Mouse (Mus musculus) gastrocnemius, postnatal 36 days (tissue): Measurements from ENCODE around the gene Olfr1002. TPM values are rescaled to one million over a fixed set of nuclear protein-coding genes. Genes with fewer than 3 reads are reported as not detected.
"Not testable (repeated sequence)": the region's sequence is repeated elsewhere in the genome, so short reads cannot be mapped to it uniquely, and the experiment has no call there.

Experiments
- DNase-seq, 2 experiments: peaks; one replicate each; pipeline ENCODE4 v3.0.0; 2022
- intact Hi-C: fragments of 180-260 bp; cut with DNase I; formaldehyde crosslinking; loops from one replicate; pipeline ENCODE4 v1.15.1; 2025
- long read RNA-seq, 2 experiments: library from polyadenylated mRNA; stranded (forward); transcript quantifications; one replicate each; pipeline ENCODE4 v2.0.0; 2021
- total RNA-seq, 2 experiments: library from RNA; stranded (reverse); gene quantifications; 2 replicates each; pipeline ENCODE4 v1.2.3; 2021

The Olfr1002 gene
- not detected for total RNA-seq
- long read RNA-seq, experiment 1: 0 reads
- long read RNA-seq, experiment 2: 0 reads

DNA sequence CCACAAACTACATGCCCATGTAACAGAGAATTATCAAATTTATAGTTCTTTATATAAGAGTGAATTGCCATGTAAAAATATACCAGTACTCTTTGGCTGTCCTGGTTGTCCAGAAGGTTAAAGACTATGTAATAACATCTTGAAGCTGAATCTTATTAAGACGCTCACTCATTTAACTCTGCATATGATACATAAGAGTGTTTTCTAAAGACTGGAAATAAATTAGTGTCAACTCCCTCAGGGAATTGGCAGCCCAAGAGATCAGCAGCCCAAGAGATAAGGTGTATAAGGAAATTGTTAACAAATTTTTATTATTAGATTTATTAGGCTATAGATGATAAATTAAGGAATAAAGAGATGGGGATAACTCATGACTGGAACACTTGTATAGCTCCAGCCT lies at the start of gene Olfr1002:
Gene Olfr1002 (minus strand): TSS at position 101 of the 400 bp plus-strand sequence.
- intact Hi-C loops: no loop called here
- DNase-seq: no peak

DNA sequence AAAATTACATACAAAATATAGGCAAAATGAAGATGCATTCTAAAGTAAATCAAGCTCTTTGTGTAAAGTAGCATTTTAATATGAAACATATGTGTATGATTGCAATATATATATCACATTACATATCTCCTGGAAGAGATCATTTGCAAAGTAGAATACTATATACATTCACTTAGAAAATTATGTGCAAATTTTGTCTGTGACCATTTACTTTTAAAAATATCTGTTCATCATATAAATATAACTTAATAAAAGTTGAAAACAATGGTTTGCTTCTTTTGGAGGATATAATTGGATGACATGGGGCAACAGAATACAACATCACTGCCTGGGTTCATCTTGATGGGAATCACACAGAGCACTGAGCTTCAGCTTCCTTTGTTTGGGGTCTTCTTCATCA lies 38.6 kb upstream of the Olfr1002 start, which contains the start of gene Olfr1008:
Gene Olfr1008 (plus strand): TSS at position 301 of the 400 bp plus-strand sequence.
- DNase-seq: no peak
- intact Hi-C loops: no loop called here

GRCm38 (mm10) chr2:85678667-85679066 lies 28.2 kb upstream of the Olfr1002 start, which contains the start of gene Olfr1006:
Olfr1006 (minus strand) TSS chr2:85678767.
- no peak for DNase-seq
- intact Hi-C loops: no loop called here

- DNase-seq, intact Hi-C loops: not testable (repeated sequence)
These were observed 13.9 kb upstream of the Olfr1002 start, which contains the start of gene Olfr154 for GRCm38 (mm10) chr2:85664355-85664754. Olfr154 (minus strand) TSS chr2:85664455.

DNA sequence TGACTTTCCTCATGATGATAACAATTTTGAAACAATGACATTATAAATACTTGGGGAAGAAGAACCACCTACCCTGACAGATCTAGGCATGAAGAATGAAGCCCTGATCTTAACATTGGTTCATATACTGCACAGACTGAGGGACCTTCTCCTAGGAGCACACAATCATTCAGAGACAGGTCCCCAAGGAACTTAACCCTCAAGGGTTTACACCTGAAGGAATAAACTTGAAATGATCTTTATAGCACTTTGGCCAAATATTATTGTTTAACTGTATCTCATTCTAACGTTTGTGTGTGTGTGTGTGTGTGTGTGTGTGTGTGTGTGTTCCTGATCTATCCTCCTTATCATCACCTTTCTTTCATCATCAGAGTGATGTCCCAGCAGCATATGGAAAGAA lies 38.7 kb downstream of the Olfr1002 start, which contains the start of gene Olfr1000:
Gene Olfr1000 (minus strand): TSS at position 101 of the 400 bp plus-strand sequence.
- intact Hi-C loops: no loop called here
- no peak for DNase-seq

Other genes with a start within 250 kb of the Olfr1002 start
- gene Olfr992, start 241.2 kb downstream of the Olfr1002 start, total RNA-seq: not detected
- not detected for gene Olfr993, start 235.8 kb downstream of the Olfr1002 start, total RNA-seq
- not detected for gene Olfr994, start 214.3 kb downstream of the Olfr1002 start, total RNA-seq
- gene Olfr995, start 207.1 kb downstream of the Olfr1002 start, total RNA-seq: not detected
- not detected for gene 4833423E24Rik, start 131.7 kb downstream of the Olfr1002 start, total RNA-seq
- gene Olfr996, start 71.5 kb downstream of the Olfr1002 start, total RNA-seq: not detected
- gene Olfr998, start 61.8 kb downstream of the Olfr1002 start, total RNA-seq: not detected
- not detected for gene Olfr1000, start 38.8 kb downstream of the Olfr1002 start, total RNA-seq
- gene Olfr154, start 13.8 kb upstream of the Olfr1002 start, total RNA-seq: not detected
- gene Olfr1006, start 28.1 kb upstream of the Olfr1002 start, total RNA-seq: not detected
- gene Olfr1008, start 38.7 kb upstream of the Olfr1002 start, total RNA-seq: not detected
- gene Olfr1009, start 64.7 kb upstream of the Olfr1002 start, total RNA-seq: not detected
- gene Olfr1012, start 112.1 kb upstream of the Olfr1002 start, total RNA-seq: not detected
- not detected for gene Olfr1013, start 116.4 kb upstream of the Olfr1002 start, total RNA-seq
- not detected for gene Olfr1014, start 122.0 kb upstream of the Olfr1002 start, total RNA-seq
- gene Olfr1015, start 131.3 kb upstream of the Olfr1002 start, total RNA-seq: not detected
- not detected for gene Olfr1016, start 151.8 kb upstream of the Olfr1002 start, total RNA-seq
- gene Olfr1018, start 167.8 kb upstream of the Olfr1002 start, total RNA-seq: not detected
- gene Olfr1019, start 194.8 kb upstream of the Olfr1002 start, total RNA-seq: not detected
- not detected for gene Olfr1020, start 196.3 kb upstream of the Olfr1002 start, total RNA-seq
- gene Olfr1022, start 217.9 kb upstream of the Olfr1002 start, total RNA-seq: not detected
- not detected for gene Olfr1023, start 234.9 kb upstream of the Olfr1002 start, total RNA-seq